8 mouse cellular contexts compared by ENCODE assay signal in the genomic region with DNA sequence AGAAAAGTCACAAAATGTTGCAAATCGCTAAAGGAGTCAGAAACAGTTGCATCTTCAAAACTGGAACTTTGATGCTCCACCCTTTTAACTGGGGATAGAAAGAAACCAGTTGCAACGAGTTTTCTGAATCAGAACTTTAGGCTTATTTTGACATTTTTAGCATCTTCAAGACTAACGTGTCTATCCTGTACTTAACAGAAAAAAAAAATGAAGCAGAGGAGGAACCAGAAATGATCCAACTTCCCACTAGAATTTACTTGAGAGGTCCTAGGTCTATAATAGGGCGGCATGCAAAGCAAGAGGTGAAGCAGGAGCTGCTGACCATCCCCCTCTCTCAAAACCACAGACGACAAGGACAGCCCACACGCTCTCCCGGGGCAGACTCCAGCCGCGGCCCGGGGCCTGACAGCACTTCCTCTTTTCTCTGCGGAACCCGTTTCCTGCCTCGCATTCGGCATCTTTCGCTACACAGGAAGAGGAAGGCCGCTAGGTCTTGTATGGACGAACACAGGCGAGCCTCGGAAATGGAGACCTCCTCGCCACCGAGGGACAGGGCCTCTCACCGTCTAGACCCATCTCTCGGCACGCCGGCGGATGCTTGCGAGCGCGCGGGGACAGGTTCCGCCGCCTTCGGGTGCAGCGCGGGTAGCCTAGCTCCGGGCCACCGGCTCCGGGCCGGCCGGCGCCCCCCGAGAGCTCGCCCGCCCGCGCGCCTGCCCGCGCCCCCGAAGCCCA. TPM values are rescaled to one million over a fixed set of nuclear protein-coding genes. Genes with fewer than 3 reads are reported as not detected.
DNase-seq lines count a peak whose midpoint lies in the region; ATAC-seq lines count a peak whose summit lies in the region.

No protein-coding gene starts in this region.

- peak; percentile 73 to 77 for DNase-seq in urinary bladder, adult 18-20 months (ENCODE audit: low spot score in 2 of 2)
- no peak for DNase-seq in urinary bladder, postnatal 10 days (ENCODE audit: low spot score)
- peak; percentile 83 for DNase-seq in embryo, embryonic 9.5 days (ENCODE audit: extremely low spot score)
- peak; percentile 19 for DNase-seq in gonadal fat pad, adult 2 months (ENCODE audit: low read depth)
- DNase-seq in left cerebral cortex, postnatal 36 days (ENCODE audit: low spot score in 2 of 2) = peak; percentile 74 to 79
- peak; percentile 83 for DNase-seq in midbrain, embryonic 10.5 days (ENCODE audit: low spot score)
- peak; percentile 74 for DNase-seq in skeletal muscle tissue, adult 2 months (ENCODE audit: low read depth, low spot score)

- H3K9me3 ChIP-seq in intestine, embryonic 16.5 days (ENCODE audit: control insufficient read depth, low read length) = no peaks in the 10 kb centered on the region
- H3K9me3 ChIP-seq in midbrain, embryonic 10.5 days (replicated peaks) = no peaks in the 10 kb centered on the region

- H3K4me1 ChIP-seq in intestine, embryonic 16.5 days (ENCODE audit: control insufficient read depth, insufficient read depth, low read length) = peaks cover 2% of the 10 kb centered on the region; the same call in 1 of the 2 replicates
- H3K4me1 ChIP-seq in midbrain, embryonic 10.5 days = peaks cover 16% of the 10 kb centered on the region

- WGBS in intestine, embryonic 16.5 days = 1% methylated on average over 42 of the region's 50 CpGs
- WGBS in midbrain, embryonic 10.5 days = under 1% methylated on average over 45 of the region's 50 CpGs

- peak; percentile 79 for ATAC-seq in intestine, embryonic 16.5 days

- peak overlapping the region; percentile 92 for H3K9ac ChIP-seq in intestine, embryonic 16.5 days (ENCODE audit: low read depth, low read length)

- H3K27me3 ChIP-seq in intestine, embryonic 16.5 days (replicated peaks; ENCODE audit: control insufficient read depth, insufficient read depth, low read length) = no peaks in the 10 kb centered on the region
- H3K27me3 ChIP-seq in midbrain, embryonic 10.5 days (ENCODE audit: low read depth, poor library complexity, severe bottlenecking) = no peaks in the 10 kb centered on the region

- H3K36me3 ChIP-seq in intestine, embryonic 16.5 days (ENCODE audit: control insufficient read depth, insufficient read depth, low read length) = no peaks in the 10 kb centered on the region
- H3K36me3 ChIP-seq in midbrain, embryonic 10.5 days = peaks cover 27% of the 10 kb centered on the region

- intact Hi-C loops in left cerebral cortex, postnatal 36 days (cut with DNase I) = no loop called here

- peak overlapping the region; percentile 62 for H3K4me2 ChIP-seq in intestine, embryonic 16.5 days (ENCODE audit: low read depth, low read length)

- H3K4me3 ChIP-seq in intestine, embryonic 16.5 days (ENCODE audit: low read length) = peak overlapping the region; percentile 85
- H3K4me3 ChIP-seq in midbrain, embryonic 10.5 days = peak overlapping the region; percentile 91

- peak overlapping the region; percentile 94 for H3K27ac ChIP-seq in intestine, embryonic 16.5 days (ENCODE audit: low read length)
- H3K27ac ChIP-seq in midbrain, embryonic 10.5 days (replicated peaks) = peak overlapping the region; percentile 91

RNA-seq across cellular contexts. Expression of gene Actr2, which starts 0.5 kb away (rescaled TPM):
- 30.4 and 33.4 TPM in 2 replicates for polyA plus RNA-seq in gonadal fat pad, adult 2 months (2012; rRNA removed)
- polyA plus RNA-seq in intestine, embryonic 16.5 days (2015; fragmentation: Nextera tagmentation; extraction: Ambion mirVana) = 113 and 120 TPM in 2 replicates
- total RNA-seq in left cerebral cortex, postnatal 36 days (2021) = 100 to 1,000 TPM; 260 to 264 TPM
- 112 and 130 TPM in 2 replicates for polyA plus RNA-seq in midbrain, embryonic 10.5 days (2016; fragmentation: Nextera tagmentation; extraction: Ambion mirVana)
